Mouse (Mus musculus) megakaryocyte-erythroid progenitor cell, adult 5-6 weeks (primary cell): ENCODE results near the gene Fry. TPM values are rescaled to one million over a fixed set of nuclear protein-coding genes. Genes with fewer than 3 reads are reported as not detected.
A peak's percentile ranks its signal among the peaks of the same experiment; 100 is the strongest.

ENCODE experiments used
- ATAC-seq: replicated peaks from 2 replicates; pipeline ENCODE4 v1.8.0; 2016; ENCODE audit warnings: mild to moderate bottlenecking, inconsistent platforms; ENCODE audit not compliant: severe bottlenecking, poor library complexity, low FRiP score, low TSS enrichment
- total RNA-seq, 2 experiments: library from RNA; stranded (forward) in 1 of 2; stranded (reverse) in 1 of 2; fragments of 200-1000, 215-1000 nt in 1 of 2; fragments of >200 nt in 1 of 2; fragmentation: Nextera tagmentation in 1 of 2; gene quantifications; 2 replicates each; pipeline ENCODE4 v1.2.3; 2014 to 2017

Gene Fry
- total RNA-seq (2014; fragmentation: Nextera tagmentation) = 12.9 and 17.8 TPM in 2 replicates
- 8.3 and 10.4 TPM in 2 replicates for total RNA-seq (2017)

GRCm38 (mm10) chr5:150118455-150119241 is at the start of gene Fry:
Gene Fry (plus strand): TSS chr5:150118645.
- ATAC-seq = peak; percentile 88

- ATAC-seq = no peak
These were observed 48.4 kb upstream of the Fry start for GRCm38 (mm10) chr5:150070086-150070485.

GRCm38 (mm10) chr5:150071738-150072137 is 46.7 kb upstream of the Fry start:
- no peak for ATAC-seq

- ATAC-seq = no peak
These were observed 38.3 kb upstream of the Fry start for GRCm38 (mm10) chr5:150079866-150080797.

- no peak for ATAC-seq
These were observed 35.7 kb upstream of the Fry start for GRCm38 (mm10) chr5:150082696-150083095.

- ATAC-seq = no peak
These were observed 35.3 kb upstream of the Fry start for GRCm38 (mm10) chr5:150083190-150083589.

GRCm38 (mm10) chr5:150097620-150098019 is 20.8 kb upstream of the Fry start:
- peak; percentile 97 for ATAC-seq

- ATAC-seq = no peak
These were observed 19.7 kb upstream of the Fry start for GRCm38 (mm10) chr5:150098754-150099153.

- ATAC-seq = no peak
These were observed 16.7 kb upstream of the Fry start for GRCm38 (mm10) chr5:150101789-150102188.

GRCm38 (mm10) chr5:150106358-150106757 is 12.1 kb upstream of the Fry start:
- ATAC-seq = peak; percentile 87

- no peak for ATAC-seq
These were observed 7.2 kb upstream of the Fry start for GRCm38 (mm10) chr5:150111236-150111635.

- ATAC-seq = no peak
These were observed 4.4 kb upstream of the Fry start for GRCm38 (mm10) chr5:150114007-150114406.

- ATAC-seq = no peak
These were observed 3.7 kb upstream of the Fry start for GRCm38 (mm10) chr5:150114778-150115177.

GRCm38 (mm10) chr5:150115271-150116092 is 3.0 kb upstream of the Fry start:
- peak; percentile 42 for ATAC-seq

- no peak for ATAC-seq
These were observed 2.1 kb upstream of the Fry start for GRCm38 (mm10) chr5:150116216-150116905.

GRCm38 (mm10) chr5:150116906-150117216 is 1.6 kb upstream of the Fry start:
- no peak for ATAC-seq

GRCm38 (mm10) chr5:150118124-150118454 is 356 bp upstream of the Fry start:
- no peak for ATAC-seq

- no peak for ATAC-seq
These were observed 2.2 kb downstream of the Fry start for GRCm38 (mm10) chr5:150120676-150121075.

- ATAC-seq = no peak
These were observed 3.6 kb downstream of the Fry start for GRCm38 (mm10) chr5:150122095-150122494.
